8 mouse cellular contexts compared by ENCODE assay signal in genomic region chr8:88450864-88451657, GRCm38 (mm10).
A peak's percentile ranks its signal among the peaks of the same experiment; 100 is the strongest.
DNase-seq lines count a peak whose midpoint lies in the region; ATAC-seq and TF ChIP-seq lines count a peak whose summit lies in the region.

No protein-coding gene starts in this region.

- DNase-seq in layer of hippocampus, adult 2 months (ENCODE audit: low spot score in 2 of 2): no peak
- no peak for DNase-seq in layer of hippocampus, postnatal 14 days (ENCODE audit: low spot score in 2 of 2)
- DNase-seq in embryonic facial prominence, embryonic 14.5 days (ENCODE audit: low spot score): no peak
- DNase-seq in liver, embryonic 11.5 days (ENCODE audit: low spot score): no peak
- no peak for DNase-seq in layer of hippocampus, adult 8-10 months (ENCODE audit: low spot score in 2 of 2)
- no peak for DNase-seq in gastrocnemius, postnatal 36 days

- intact Hi-C loops in gastrocnemius, postnatal 36 days (cut with DNase I): loop anchor here (5.0 to 10.0 kb wide), 2 partner anchors 66 to 164 kb away; no protein-coding TSS in a partner anchor

- H3K4me2 ChIP-seq in embryonic facial prominence, embryonic 14.5 days (ENCODE audit: low read depth, low read length): peak overlapping the region; percentile 39
- peak overlapping the region; percentile 37 for H3K4me2 ChIP-seq in liver, embryonic 11.5 days
- no peak overlapping the region for H3K4me2 ChIP-seq in neural tube, embryonic 14.5 days (ENCODE audit: low read depth, low read length)

- no peaks in the 10 kb centered on the region for H3K36me3 ChIP-seq in embryonic facial prominence, embryonic 14.5 days (ENCODE audit: control insufficient read depth, insufficient read depth, low read length)
- no peaks in the 10 kb centered on the region for H3K36me3 ChIP-seq in liver, embryonic 11.5 days (ENCODE audit: control insufficient read depth, insufficient read depth, low read length)
- H3K36me3 ChIP-seq in neural tube, embryonic 14.5 days (ENCODE audit: control insufficient read depth, insufficient read depth, low read length): no peaks in the 10 kb centered on the region

- peak; percentile 25; the same call in 1 of the 2 replicates for TF ChIP-seq CTCF in layer of hippocampus, adult 2 months (conservative IDR thresholded peaks at IDR 0.05)

- H3K27ac ChIP-seq in layer of hippocampus, adult 2 months: no peak overlapping the region
- H3K27ac ChIP-seq in embryonic facial prominence, embryonic 14.5 days (replicated peaks; ENCODE audit: low read depth, low read length): no peak overlapping the region; the same call in 1 of the 2 replicates
- H3K27ac ChIP-seq in liver, embryonic 11.5 days (ENCODE audit: low read depth, low read length): no peak overlapping the region
- H3K27ac ChIP-seq in neural tube, embryonic 14.5 days (ENCODE audit: low read depth, low read length): no peak overlapping the region

- 8% methylated on average over 26 of the region's 26 CpGs for WGBS in embryonic facial prominence, embryonic 14.5 days
- 4% methylated on average over 26 of the region's 26 CpGs for WGBS in liver, embryonic 11.5 days
- 4% methylated on average over 26 of the region's 26 CpGs for WGBS in neural tube, embryonic 14.5 days

- peaks cover 12% of the 10 kb centered on the region for H3K4me1 ChIP-seq in embryonic facial prominence, embryonic 14.5 days (ENCODE audit: control insufficient read depth, insufficient read depth, low read length)
- H3K4me1 ChIP-seq in liver, embryonic 11.5 days (replicated peaks; ENCODE audit: control insufficient read depth, insufficient read depth, low read length): peaks cover 7% of the 10 kb centered on the region; the same call in 1 of the 2 replicates
- peaks cover 9% of the 10 kb centered on the region for H3K4me1 ChIP-seq in neural tube, embryonic 14.5 days (ENCODE audit: control insufficient read depth, insufficient read depth, low read length)

- peaks cover 43% of the 10 kb centered on the region for H3K27me3 ChIP-seq in embryonic facial prominence, embryonic 14.5 days (replicated peaks; ENCODE audit: control insufficient read depth, insufficient read depth, low read length)
- H3K27me3 ChIP-seq in liver, embryonic 11.5 days (replicated peaks; ENCODE audit: control insufficient read depth, insufficient read depth, low read length): peaks cover 68% of the 10 kb centered on the region
- peaks cover 3% of the 10 kb centered on the region; the same call in 1 of the 2 replicates for H3K27me3 ChIP-seq in neural tube, embryonic 14.5 days (ENCODE audit: control insufficient read depth, insufficient read depth, low read length)

- H3K9ac ChIP-seq in embryonic facial prominence, embryonic 14.5 days (ENCODE audit: low read depth, low read length): peak overlapping the region; percentile 40; the same call in 1 of the 2 replicates
- H3K9ac ChIP-seq in liver, embryonic 11.5 days (ENCODE audit: low read depth, low read length): no peak overlapping the region
- H3K9ac ChIP-seq in neural tube, embryonic 14.5 days (replicated peaks; ENCODE audit: low read depth, low read length): 0 out of 2 replicates have a peak overlapping the region, but pooled peaks have one; percentile 1

- no peak for ATAC-seq in embryonic facial prominence, embryonic 14.5 days (ENCODE audit: low read depth)
- no peak for ATAC-seq in liver, embryonic 11.5 days (replicated peaks; ENCODE audit: low FRiP score)
- ATAC-seq in neural tube, embryonic 14.5 days (ENCODE audit: low read depth): no peak
- ATAC-seq in erythroid progenitor cell, adult 5-6 weeks (replicated peaks; ENCODE audit: low FRiP score, poor library complexity, severe bottlenecking): no peak

- H3K4me3 ChIP-seq in layer of hippocampus, adult 2 months: no peak overlapping the region; the same call in 1 of the 2 replicates
- no peak overlapping the region for H3K4me3 ChIP-seq in embryonic facial prominence, embryonic 14.5 days (ENCODE audit: low read depth, low read length)
- H3K4me3 ChIP-seq in liver, embryonic 11.5 days (ENCODE audit: low read depth, low read length): no peak overlapping the region
- no peak overlapping the region for H3K4me3 ChIP-seq in neural tube, embryonic 14.5 days (ENCODE audit: low read depth, low read length)

- H3K9me3 ChIP-seq in embryonic facial prominence, embryonic 14.5 days (ENCODE audit: control insufficient read depth, low read length): no peaks in the 10 kb centered on the region
- no peaks in the 10 kb centered on the region for H3K9me3 ChIP-seq in liver, embryonic 11.5 days (ENCODE audit: control insufficient read depth, low read length)
- no peaks in the 10 kb centered on the region for H3K9me3 ChIP-seq in neural tube, embryonic 14.5 days (ENCODE audit: control insufficient read depth, low read length)
